Mouse (Mus musculus): ENCODE data around the gene Dtnb.

DNA sequence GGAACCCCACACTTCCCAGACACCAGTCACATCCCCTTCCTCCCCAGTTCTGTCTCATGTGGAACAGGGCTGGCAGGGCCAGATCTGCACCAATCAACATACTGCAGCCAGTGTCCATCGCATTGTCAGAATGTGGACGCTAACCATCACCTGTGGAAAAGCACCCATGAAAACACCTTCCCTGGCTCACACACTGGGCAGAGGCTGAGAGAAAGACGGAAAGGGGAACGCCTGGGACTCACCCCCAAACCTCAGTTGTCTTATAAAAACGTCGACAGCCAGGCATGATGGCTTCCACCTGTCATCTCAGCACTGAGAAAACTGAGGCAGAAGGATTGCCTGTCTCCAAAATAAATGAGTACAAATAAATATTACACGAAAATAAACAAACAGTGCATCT lies 219.1 kb downstream of the Dtnb start:
- no peak for TF ChIP-seq CTCF (IDR thresholded peaks at IDR 0.05; ENCODE audit: low read depth)
- TF ChIP-seq EP300 (IDR thresholded peaks at IDR 0.05; ENCODE audit: low read depth), result no peak

Measured in heart, postnatal 0 days (tissue).